Mouse (Mus musculus): Measurements from ENCODE around the gene Brsk1.

DNA sequence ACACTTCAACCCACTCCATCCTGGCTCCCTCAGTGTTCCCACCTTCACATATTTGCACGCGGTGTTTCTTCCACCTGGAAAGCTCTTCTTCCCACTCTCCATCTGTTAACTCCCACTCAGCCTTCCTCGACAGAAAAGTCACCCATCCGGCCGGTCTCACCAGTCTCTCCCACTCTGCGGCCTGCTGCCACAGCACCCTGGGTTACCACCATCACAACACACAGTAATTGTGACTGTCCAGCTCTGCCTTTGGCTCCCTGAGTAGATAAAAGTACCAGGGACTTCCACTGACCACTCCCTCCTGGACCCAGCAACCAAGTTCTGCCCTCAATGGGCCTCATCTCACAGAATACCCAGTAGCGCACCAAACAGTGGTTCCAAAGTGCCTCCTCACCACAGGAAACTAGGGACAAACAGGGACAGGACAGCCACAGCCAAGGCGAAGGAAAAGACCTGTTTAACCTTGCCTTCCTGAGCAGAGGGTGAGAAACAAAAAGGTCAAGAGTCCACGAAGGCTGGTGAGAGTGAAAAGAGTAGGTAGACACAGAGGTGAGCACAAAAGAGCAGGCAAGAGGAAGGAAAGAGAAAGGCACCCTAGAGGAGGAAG lies 32.8 kb upstream of the Brsk1 start:
- no peak for TF ChIP-seq CTCF (IDR thresholded peaks at IDR 0.05; ENCODE audit: insufficient read depth, low read length)
- no peak for TF ChIP-seq POLR2A (IDR thresholded peaks at IDR 0.05; ENCODE audit: borderline replicate concordance, extremely low read depth, low read depth, low read length)

Data from lung, adult 2 months (tissue).